Mouse (Mus musculus) thymus, adult 2 months (tissue): ENCODE data around the gene Tmem8. TPM values are rescaled to one million over a fixed set of nuclear protein-coding genes. Genes with fewer than 3 reads are reported as not detected.

Experiments
- DNase-seq: peaks from one replicate; pipeline ENCODE4 v3.0.0; 2021
- H3K27ac ChIP-seq: fragments of 200-500 bp; 2 replicates; pipeline ENCODE4 v1.5.1; 2012; ENCODE audit warnings: low read length, control low read depth; ENCODE audit not compliant: control insufficient read depth, insufficient read depth
- H3K27me3 ChIP-seq: fragments of 200-500 bp; 2 replicates; pipeline ENCODE4 v1.6.1; 2012; ENCODE audit warnings: mild to moderate bottlenecking, low read length, moderate library complexity, mixed read lengths; ENCODE audit not compliant: control insufficient read depth, insufficient read depth
- H3K36me3 ChIP-seq: fragments of 200-500 bp; 2 replicates; pipeline ENCODE4 v1.6.1; 2012; ENCODE audit warnings: mild to moderate bottlenecking, low read length, moderate library complexity; ENCODE audit not compliant: control insufficient read depth, insufficient read depth
- H3K4me1 ChIP-seq: fragments of 200-500 bp; replicated peaks from 2 replicates; pipeline ENCODE4 v1.6.1; 2012; ENCODE audit warnings: low read length; ENCODE audit not compliant: control insufficient read depth, insufficient read depth
- H3K4me3 ChIP-seq: fragments of 200-500 bp; 2 replicates; pipeline ENCODE4 v1.5.1; 2012; ENCODE audit warnings: mild to moderate bottlenecking, low read length, control low read depth, moderate library complexity; ENCODE audit not compliant: control insufficient read depth, insufficient read depth
- CTCF ChIP-seq: fragments of 200-500 bp; IDR thresholded peaks from 2 replicates; pipeline ENCODE4 v1.5.1; 2012; ENCODE audit warnings: mild to moderate bottlenecking, control low read depth, low read length, moderate library complexity, borderline replicate concordance; ENCODE audit not compliant: control insufficient read depth, poor library complexity, insufficient read depth; ENCODE audit errors: extremely low read depth
- POLR2A ChIP-seq: fragments of 200-500 bp; IDR thresholded peaks from 2 replicates; pipeline ENCODE4 v1.6.1; 2012; ENCODE audit warnings: mild to moderate bottlenecking, low read length, control low read depth, moderate library complexity; ENCODE audit not compliant: control insufficient read depth, poor library complexity, insufficient read depth; ENCODE audit errors: extremely low read depth
- WGBS: fragments of 180-500 bp; shearing (Covaris S2); methylation state at CpG from one replicate; pipeline ENCODE4 v1.1.7; 2018; 5-methylcytosine and 5-hydroxymethylcytosine counted together
- polyA plus RNA-seq: library from polyadenylated mRNA; depleted of rRNA; stranded (reverse); fragments of >200 nt; gene quantifications from 2 replicates; pipeline ENCODE4 v1.2.3, GENCODE M21; 2012

Tmem8 gene
- polyA plus RNA-seq, 1 experiment = 43.2 TPM

GRCm38 (mm10) chr17:26131062-26131732 is 18.1 kb downstream of the Tmem8 start:
- DNase-seq = no peak
- H3K4me1 ChIP-seq = no peaks in the 10 kb centered on the region
- 97% methylated on average over 18 of the region's 18 CpGs for WGBS
- H3K27me3 ChIP-seq = no peaks in the 10 kb centered on the region
- peaks cover 3% of the 10 kb centered on the region for H3K36me3 ChIP-seq
- no peak overlapping the region for H3K4me3 ChIP-seq
- no peak overlapping the region for H3K27ac ChIP-seq
- TF ChIP-seq POLR2A (no peak), CTCF (no peak)

- Histone ChIP-seq H3K4me1 (no peaks in the 10 kb centered on the region), H3K4me3 (no peak overlapping the region), H3K36me3 (no peaks in the 10 kb centered on the region; the same call in 1 of the 2 replicates), H3K27me3 (no peaks in the 10 kb centered on the region), H3K27ac (no peak overlapping the region)
- no peak for TF ChIP-seq CTCF
- DNase-seq = no peak
- WGBS = 96% methylated on average over 18 of the region's 18 CpGs
Measured at GRCm38 (mm10) chr17:26131856-26132853, 19.1 kb downstream of the Tmem8 start.

- no peak overlapping the region for H3K4me3 ChIP-seq
- H3K36me3 ChIP-seq = no peaks in the 10 kb centered on the region
- no peak for TF ChIP-seq POLR2A
- no peak for TF ChIP-seq CTCF
- no peak for DNase-seq
- H3K4me1 ChIP-seq = peaks cover 10% of the 10 kb centered on the region
- 90% methylated on average over 11 of the region's 11 CpGs for WGBS
- no peak overlapping the region for H3K27ac ChIP-seq
- no peaks in the 10 kb centered on the region for H3K27me3 ChIP-seq
Measured at GRCm38 (mm10) chr17:26137106-26137750, 24.1 kb downstream of the Tmem8 start.

- Histone ChIP-seq H3K4me3 (no peak overlapping the region; the same call in 1 of the 2 replicates), H3K27me3 (no peaks in the 10 kb centered on the region), H3K36me3 (peaks cover 2% of the 10 kb centered on the region; the same call in 1 of the 2 replicates), H3K27ac (peak overlapping the region; percentile 30; the same call in 1 of the 2 replicates), H3K4me1 (peaks cover 10% of the 10 kb centered on the region)
- 74% methylated on average over 2 of the region's 2 CpGs for WGBS
- DNase-seq = no peak
- TF ChIP-seq POLR2A (no peak), CTCF (no peak)
Measured at GRCm38 (mm10) chr17:26137751-26138130, 24.6 kb downstream of the Tmem8 start.

- peaks cover 10% of the 10 kb centered on the region for H3K4me1 ChIP-seq
- under 1% methylated on average over 42 of the region's 42 CpGs for WGBS
Measured at GRCm38 (mm10) chr17:26138239-26138836, 25.2 kb downstream of the Tmem8 start, which contains the start of gene Axin1. Axin1 (plus strand) TSS chr17:26138688.

More at GRCm38 (mm10) chr17:26138239-26138836, 25.2 kb downstream of the Tmem8 start, which contains the start of gene Axin1:
- peak within 1 kb of the TSS; percentile 64 for H3K4me3 ChIP-seq
- no peaks in the 10 kb centered on the region for H3K27me3 ChIP-seq
- DNase-seq = peak; percentile 97
- peak; percentile 70; the same call in 1 of the 2 replicates for TF ChIP-seq CTCF
- TF ChIP-seq POLR2A = peak; percentile 85
- peaks cover 6% of the 10 kb centered on the region; the same call in 1 of the 2 replicates for H3K36me3 ChIP-seq
- H3K27ac ChIP-seq = peak within 1 kb of the TSS; percentile 30; the same call in 1 of the 2 replicates
